Mouse (Mus musculus) ovary, postnatal 14 days (tissue): Measurements from ENCODE around the gene Dpy19l1.

ENCODE experiments used
- DNase-seq: peaks from one replicate; pipeline ENCODE4 v3.0.0; 2022; ENCODE audit warnings: low spot score

The Dpy19l1 gene

GRCm38 (mm10) chr9:24470166-24470565 is 32.8 kb downstream of the Dpy19l1 start:
- no peak for DNase-seq

- DNase-seq: no peak
Observed at GRCm38 (mm10) chr9:24467186-24467585, 35.8 kb downstream of the Dpy19l1 start.

GRCm38 (mm10) chr9:24466649-24467048 is 36.3 kb downstream of the Dpy19l1 start:
- DNase-seq: no peak

GRCm38 (mm10) chr9:24461379-24461961 is 41.5 kb downstream of the Dpy19l1 start:
- DNase-seq: no peak

- DNase-seq: no peak
Observed at GRCm38 (mm10) chr9:24453833-24454232, 49.1 kb downstream of the Dpy19l1 start.

GRCm38 (mm10) chr9:24450976-24451375 is 52.0 kb downstream of the Dpy19l1 start:
- DNase-seq: no peak

- no peak for DNase-seq
Observed at GRCm38 (mm10) chr9:24450524-24450923, 52.4 kb downstream of the Dpy19l1 start.

- DNase-seq: no peak
Observed at GRCm38 (mm10) chr9:24434901-24435300, 68.0 kb downstream of the Dpy19l1 start.

- DNase-seq: no peak
Observed at GRCm38 (mm10) chr9:24429721-24430120, 73.2 kb downstream of the Dpy19l1 start.

GRCm38 (mm10) chr9:24425679-24426078 is 77.3 kb downstream of the Dpy19l1 start:
- DNase-seq: no peak

GRCm38 (mm10) chr9:24423241-24423640 is 79.7 kb downstream of the Dpy19l1 start:
- DNase-seq: no peak

GRCm38 (mm10) chr9:24421888-24422287 is 81.1 kb downstream of the Dpy19l1 start:
- no peak for DNase-seq

- no peak for DNase-seq
Observed at GRCm38 (mm10) chr9:24421221-24421620, 81.7 kb downstream of the Dpy19l1 start.

GRCm38 (mm10) chr9:24420144-24420543 is 82.8 kb downstream of the Dpy19l1 start:
- DNase-seq: no peak

GRCm38 (mm10) chr9:24418281-24418680 is 84.7 kb downstream of the Dpy19l1 start:
- DNase-seq: no peak

- DNase-seq: no peak
Observed at GRCm38 (mm10) chr9:24411483-24411882, 91.5 kb downstream of the Dpy19l1 start.

GRCm38 (mm10) chr9:24410439-24410838 is 92.5 kb downstream of the Dpy19l1 start:
- DNase-seq: no peak

GRCm38 (mm10) chr9:24407992-24408391 is 94.9 kb downstream of the Dpy19l1 start:
- no peak for DNase-seq

GRCm38 (mm10) chr9:24394146-24394545 is 108.8 kb downstream of the Dpy19l1 start:
- DNase-seq: no peak

- DNase-seq: no peak
Observed at GRCm38 (mm10) chr9:24390807-24391370, 112.1 kb downstream of the Dpy19l1 start.

GRCm38 (mm10) chr9:24387230-24387629 is 115.7 kb downstream of the Dpy19l1 start:
- no peak for DNase-seq

- no peak for DNase-seq
Observed at GRCm38 (mm10) chr9:24379321-24379720, 123.6 kb downstream of the Dpy19l1 start.

- no peak for DNase-seq
Observed at GRCm38 (mm10) chr9:24378848-24379247, 124.1 kb downstream of the Dpy19l1 start.
